Mouse (Mus musculus) G1E (cell line): Measurements from ENCODE around the gene Urgcp.

Experiments used
- CTCF ChIP-seq: IDR thresholded peaks from 2 replicates; pipeline ENCODE4 v1.5.1; 2012; ENCODE audit warnings: low read depth, low read length, inconsistent platforms, mixed read lengths
- GATA1 ChIP-seq: IDR thresholded peaks from 2 replicates; pipeline ENCODE4 v1.6.1; 2012; ENCODE audit warnings: borderline replicate concordance, low read length, inconsistent platforms, mixed read lengths
- POLR2AphosphoS5 ChIP-seq: IDR thresholded peaks from 2 replicates; pipeline ENCODE4 v1.6.1; 2012; ENCODE audit warnings: low read depth, low read length, inconsistent platforms; ENCODE audit not compliant: insufficient replicate concordance

DNA sequence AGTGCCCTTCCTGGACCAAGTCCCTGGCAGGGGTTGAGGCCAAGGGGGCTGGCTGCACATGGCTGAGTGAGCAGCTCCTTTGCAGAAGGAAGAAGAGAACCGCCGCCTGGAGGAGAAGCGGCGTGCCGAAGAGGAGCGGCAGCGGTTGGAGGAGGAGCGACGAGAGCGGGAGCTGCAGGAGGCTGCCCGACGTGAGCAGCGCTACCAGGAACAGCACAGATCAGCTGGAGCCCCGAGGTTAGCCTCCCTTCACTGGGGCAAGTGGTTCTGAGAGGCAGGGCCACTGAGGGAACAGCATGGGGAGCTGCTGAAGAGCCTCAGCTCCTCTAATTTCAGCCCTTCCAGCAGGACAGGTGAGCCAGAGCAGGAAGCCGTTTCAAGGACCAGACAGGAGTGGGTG is 34.8 kb upstream of the Urgcp start:
- no peak for TF ChIP-seq CTCF
- TF ChIP-seq POLR2AphosphoS5: no peak
- no peak for TF ChIP-seq GATA1
